Mouse (Mus musculus) liver, embryonic 14.5 days (tissue): ENCODE data around the gene Pmepa1.

Experiments
- CTCF ChIP-seq: IDR thresholded peaks from 2 replicates; pipeline ENCODE4 v1.5.1; 2016; ENCODE audit warnings: antibody characterized with exemption, low read depth, control low read depth
- EP300 ChIP-seq: IDR thresholded peaks from 2 replicates; pipeline ENCODE4 v1.6.1; 2016; ENCODE audit warnings: antibody characterized with exemption, low read depth

DNA sequence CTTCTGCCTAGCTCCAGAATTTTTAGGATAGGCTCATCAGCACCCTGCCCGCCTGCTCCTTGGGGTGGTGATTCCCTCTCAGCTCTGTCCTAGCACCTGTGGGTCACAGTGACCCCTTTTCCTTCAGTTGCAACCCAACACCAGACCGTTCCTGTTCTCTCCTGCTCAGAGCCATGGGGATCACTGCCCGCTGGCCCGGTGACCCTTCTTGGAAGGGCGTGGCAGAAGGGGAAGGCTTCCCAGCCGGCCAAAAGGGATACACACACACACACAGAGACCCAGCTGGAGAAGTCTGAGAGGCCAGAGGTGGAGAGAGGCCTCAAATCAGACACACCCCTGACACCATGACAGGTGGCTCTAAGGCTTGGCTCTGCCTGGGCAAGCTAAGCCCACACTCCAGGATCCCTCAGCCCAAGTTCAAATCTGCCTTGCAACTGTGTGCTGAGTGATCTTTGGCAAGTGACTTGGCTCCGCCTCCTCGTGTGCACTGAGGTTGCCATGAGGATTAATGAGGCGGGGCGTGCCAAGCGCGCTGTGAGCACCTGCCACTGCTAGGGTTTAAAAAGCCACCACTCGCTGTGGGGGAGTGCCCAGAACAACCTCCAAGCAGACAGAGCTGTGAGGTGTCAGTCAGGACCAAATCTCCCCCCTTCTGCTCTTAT lies 11.7 kb downstream of the Pmepa1 start:
- TF ChIP-seq CTCF (no peak), EP300 (no peak)
